Mouse (Mus musculus): ENCODE measurements around the gene Jhy. TPM values are rescaled to one million over a fixed set of nuclear protein-coding genes. Genes with fewer than 3 reads are reported as not detected.

Jhy gene
- polyA plus RNA-seq (2012; rRNA removed) (0.04 and 0.06 TPM in 2 replicates), polyA plus RNA-seq (2014; fragmentation: Nextera tagmentation; extraction: Ambion mirVana) (0.08 TPM in 1 of 2 replicates, not detected in the other)

DNA sequence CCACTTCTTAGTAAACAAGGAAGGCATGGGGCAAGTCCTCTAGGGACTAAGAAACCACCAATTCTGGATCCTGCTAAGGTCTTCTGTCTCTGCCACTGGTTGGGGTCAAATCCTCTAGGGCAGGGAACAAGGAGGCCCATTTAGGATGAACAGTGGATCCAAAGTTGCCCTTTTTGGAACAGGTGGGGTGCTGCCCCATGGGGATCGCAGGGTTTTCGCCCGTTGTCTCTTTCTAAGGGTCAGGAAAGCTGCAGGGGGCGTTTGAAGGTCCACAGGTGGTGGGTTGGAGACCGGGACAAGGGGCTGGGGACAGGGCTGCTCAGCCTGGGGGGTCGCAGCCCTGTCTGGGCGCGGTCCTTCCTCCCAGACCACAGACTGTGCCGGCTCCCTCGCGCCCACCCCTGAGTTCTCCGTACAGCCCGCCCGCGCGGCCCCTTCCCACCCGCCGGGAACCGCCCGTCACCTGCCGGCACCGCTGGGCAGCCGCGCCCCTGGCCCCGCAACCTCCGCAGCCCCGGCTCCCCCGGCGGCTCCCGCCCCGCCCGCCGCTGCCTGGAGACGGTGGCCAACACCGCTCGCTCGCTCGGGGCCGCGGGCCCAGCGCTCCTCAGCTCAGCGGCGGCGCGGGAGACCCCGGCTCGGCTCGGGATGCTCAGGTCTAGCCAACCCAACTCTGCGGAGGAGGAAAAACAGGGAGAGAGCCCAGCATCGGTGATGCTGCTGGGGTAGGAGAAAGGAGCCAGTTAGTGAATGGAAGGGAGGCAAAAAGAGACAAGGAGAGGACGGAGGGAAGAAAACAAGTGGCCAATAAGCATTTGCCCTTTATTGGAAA lies at the start of gene Jhy:
Gene Jhy, minus strand, starts transcription at position 533 of the 832 bp plus-strand sequence.
- no peak for DNase-seq (ENCODE audit: low spot score)
- Histone ChIP-seq H3K36me3 (ENCODE audit: control insufficient read depth, insufficient read depth, low read length) (no peaks in the 10 kb centered on the region), H3K27ac (replicated peaks; ENCODE audit: low read depth, low read length) (no peak within 1 kb of the TSS), H3K4me3 (replicated peaks; ENCODE audit: low read length) (peak within 1 kb of the TSS; percentile 37), H3K4me1 (ENCODE audit: control insufficient read depth, insufficient read depth, low read length) (no peaks in the 10 kb centered on the region), H3K4me2 (replicated peaks; ENCODE audit: low read depth, low read length, severe bottlenecking) (peak within 1 kb of the TSS; percentile 90), H3K27me3 (ENCODE audit: control insufficient read depth, insufficient read depth, low read length) (peaks cover 24% of the 10 kb centered on the region), H3K9me3 (ENCODE audit: control insufficient read depth, low read length) (no peaks in the 10 kb centered on the region), H3K9ac (ENCODE audit: low read depth, low read length, severe bottlenecking) (peak within 1 kb of the TSS; percentile 38)
- no peak for TF ChIP-seq POLR2A (IDR thresholded peaks at IDR 0.05; ENCODE audit: borderline replicate concordance, extremely low read depth, insufficient read depth, insufficient read length)
- ATAC-seq (ENCODE audit: low FRiP score, low read depth): peak; percentile 34; the same call in 1 of the 2 replicates
- 3% methylated on average over 46 of the region's 51 CpGs for WGBS

DNA sequence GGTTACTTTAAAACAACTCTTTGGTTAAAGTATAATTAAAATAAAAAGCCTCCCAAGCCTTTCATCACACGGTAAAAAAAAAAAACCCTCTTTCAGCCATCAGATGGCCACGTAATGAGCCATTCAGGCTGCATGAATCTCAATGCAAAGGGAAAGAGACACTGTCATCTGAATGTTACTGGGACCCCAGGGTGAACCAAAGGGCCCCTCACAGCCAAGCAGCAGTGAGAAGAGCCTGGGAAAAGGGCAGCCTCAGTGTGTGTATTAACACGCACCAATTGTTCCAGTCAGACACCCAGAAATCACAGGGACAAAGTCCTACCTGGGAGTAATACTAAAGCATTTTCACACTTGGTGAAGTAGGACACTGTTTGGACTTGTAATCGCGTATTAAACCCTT lies 48.5 kb upstream of the Jhy start:
- Histone ChIP-seq H3K9ac (ENCODE audit: low read depth, low read length, severe bottlenecking) (no peak overlapping the region), H3K9me3 (ENCODE audit: control insufficient read depth, low read length) (no peaks in the 10 kb centered on the region), H3K4me1 (ENCODE audit: control insufficient read depth, insufficient read depth, low read length) (no peaks in the 10 kb centered on the region), H3K27ac (replicated peaks; ENCODE audit: low read depth, low read length) (no peak overlapping the region), H3K4me3 (replicated peaks; ENCODE audit: low read length) (no peak overlapping the region), H3K4me2 (replicated peaks; ENCODE audit: low read depth, low read length, severe bottlenecking) (no peak overlapping the region), H3K27me3 (ENCODE audit: control insufficient read depth, insufficient read depth, low read length) (no peaks in the 10 kb centered on the region), H3K36me3 (ENCODE audit: control insufficient read depth, insufficient read depth, low read length) (no peaks in the 10 kb centered on the region)
- TF ChIP-seq POLR2A (IDR thresholded peaks at IDR 0.05; ENCODE audit: borderline replicate concordance, extremely low read depth, insufficient read depth, insufficient read length): no peak
- ATAC-seq (ENCODE audit: low FRiP score, low read depth) (no peak), DNase-seq (ENCODE audit: low spot score) (no peak)
- WGBS: 88% methylated on average over 5 of the region's 5 CpGs

DNA sequence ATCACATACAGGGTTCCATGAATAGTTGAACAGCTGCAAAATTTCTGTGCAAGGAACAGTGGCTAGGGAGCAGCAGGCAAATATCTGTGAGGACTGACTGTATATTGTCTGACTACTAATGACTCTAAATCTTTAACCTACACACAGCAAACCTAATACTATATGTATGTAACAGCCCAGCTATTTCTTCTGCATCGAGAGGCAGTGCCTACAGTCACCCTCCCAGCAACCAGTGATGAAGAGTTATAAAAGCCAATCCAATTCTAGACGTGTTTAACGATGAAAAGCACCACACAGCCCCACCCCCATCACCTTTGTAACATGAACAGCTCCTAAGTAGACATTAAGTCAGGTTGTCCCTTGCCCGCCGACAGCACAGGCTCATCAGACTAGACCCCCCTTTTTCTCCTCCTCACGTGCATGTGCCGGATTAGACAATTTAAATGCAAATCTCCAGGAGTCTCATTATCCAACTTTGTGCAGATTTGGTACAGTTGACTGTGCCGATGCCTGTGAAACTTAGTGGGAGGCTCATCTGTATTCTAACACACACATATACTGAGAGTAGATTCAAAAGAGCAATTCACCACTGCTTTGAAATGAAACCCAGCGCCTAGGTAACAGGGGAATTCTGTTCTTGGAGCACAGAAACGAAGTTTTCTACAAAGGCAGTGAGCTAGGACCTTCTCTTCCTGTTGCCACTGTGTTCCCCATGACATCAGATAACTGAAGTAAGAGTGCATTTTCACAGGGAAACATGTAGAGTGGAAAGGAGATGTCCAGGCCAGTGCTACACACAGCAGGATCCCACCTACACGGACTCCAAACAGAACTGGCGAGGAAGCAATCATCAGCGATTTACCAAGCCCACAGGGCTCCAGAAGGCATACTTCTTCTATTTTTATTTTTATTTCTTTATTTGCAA lies 47.9 kb upstream of the Jhy start:
- Histone ChIP-seq H3K4me2 (replicated peaks; ENCODE audit: low read depth, low read length, severe bottlenecking) (no peak overlapping the region), H3K27me3 (ENCODE audit: control insufficient read depth, insufficient read depth, low read length) (no peaks in the 10 kb centered on the region), H3K4me1 (ENCODE audit: control insufficient read depth, insufficient read depth, low read length) (no peaks in the 10 kb centered on the region), H3K27ac (replicated peaks; ENCODE audit: low read depth, low read length) (no peak overlapping the region), H3K4me3 (replicated peaks; ENCODE audit: low read length) (no peak overlapping the region), H3K36me3 (ENCODE audit: control insufficient read depth, insufficient read depth, low read length) (no peaks in the 10 kb centered on the region), H3K9ac (ENCODE audit: low read depth, low read length, severe bottlenecking) (no peak overlapping the region), H3K9me3 (ENCODE audit: control insufficient read depth, low read length) (no peaks in the 10 kb centered on the region)
- ATAC-seq (ENCODE audit: low FRiP score, low read depth): no peak
- no peak for TF ChIP-seq POLR2A (IDR thresholded peaks at IDR 0.05; ENCODE audit: borderline replicate concordance, extremely low read depth, insufficient read depth, insufficient read length)
- DNase-seq (ENCODE audit: low spot score): no peak
- WGBS: 64% methylated on average over 13 of the region's 13 CpGs

DNA sequence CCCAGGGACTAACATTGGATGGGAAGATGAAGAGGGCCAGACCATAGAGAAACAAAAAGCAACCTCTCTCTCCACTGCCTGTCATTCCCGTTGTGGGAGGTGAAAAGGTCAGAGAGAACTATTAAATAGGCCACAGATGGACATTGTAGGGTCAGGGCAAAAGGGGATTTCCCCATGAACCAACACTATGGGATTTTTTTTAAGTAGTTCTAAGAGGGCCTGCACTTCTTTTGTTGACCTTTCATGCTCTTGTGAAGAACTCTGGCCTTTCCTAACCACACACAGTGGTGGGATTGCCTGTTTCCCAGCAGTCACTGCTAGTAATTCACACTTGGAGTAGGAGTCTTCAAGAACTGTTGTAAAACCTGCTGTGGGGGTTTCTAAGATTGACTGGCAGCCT lies 43.9 kb upstream of the Jhy start:
- DNase-seq (ENCODE audit: low spot score) (no peak), ATAC-seq (ENCODE audit: low FRiP score, low read depth) (no peak)
- H3K27ac ChIP-seq (replicated peaks; ENCODE audit: low read depth, low read length): no peak overlapping the region
- H3K27me3 ChIP-seq (ENCODE audit: control insufficient read depth, insufficient read depth, low read length): no peaks in the 10 kb centered on the region
- no peak overlapping the region for H3K4me2 ChIP-seq (replicated peaks; ENCODE audit: low read depth, low read length, severe bottlenecking)
- no peak for TF ChIP-seq POLR2A (IDR thresholded peaks at IDR 0.05; ENCODE audit: borderline replicate concordance, extremely low read depth, insufficient read depth, insufficient read length)
- H3K4me1 ChIP-seq (ENCODE audit: control insufficient read depth, insufficient read depth, low read length): no peaks in the 10 kb centered on the region
- 15% methylated on average over 1 of the region's 1 CpGs for WGBS
- no peak overlapping the region for H3K9ac ChIP-seq (ENCODE audit: low read depth, low read length, severe bottlenecking)
- no peak overlapping the region for H3K4me3 ChIP-seq (replicated peaks; ENCODE audit: low read length)
- H3K36me3 ChIP-seq (ENCODE audit: control insufficient read depth, insufficient read depth, low read length): no peaks in the 10 kb centered on the region
- no peaks in the 10 kb centered on the region for H3K9me3 ChIP-seq (ENCODE audit: control insufficient read depth, low read length)

DNA sequence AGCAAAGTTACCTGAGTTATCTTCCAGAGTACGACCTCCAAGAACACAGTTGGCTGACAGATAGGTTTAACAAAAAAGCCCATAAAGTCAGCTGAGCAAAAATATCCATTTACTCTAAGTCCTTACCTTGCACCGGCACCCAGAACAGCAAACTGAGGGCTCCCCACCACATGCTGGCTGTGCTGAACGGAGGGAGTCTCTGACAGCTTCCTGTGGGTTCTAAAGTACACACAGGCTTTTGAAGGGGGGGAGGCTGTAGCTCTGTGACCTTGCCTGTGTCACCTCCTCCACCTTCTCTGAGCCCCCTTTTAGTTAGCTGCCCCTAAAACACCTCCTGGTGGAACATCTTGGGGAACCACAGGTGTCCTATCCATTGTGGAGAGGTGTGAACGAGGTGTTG lies 40.5 kb upstream of the Jhy start, which contains the start of gene Crtam:
Gene Crtam, minus strand, starts transcription at position 214 of the 400 bp plus-strand sequence.
- no peak for TF ChIP-seq POLR2A (IDR thresholded peaks at IDR 0.05; ENCODE audit: borderline replicate concordance, extremely low read depth, insufficient read depth, insufficient read length)
- no peak for DNase-seq (ENCODE audit: low spot score)
- Histone ChIP-seq H3K4me3 (replicated peaks; ENCODE audit: low read length) (no peak within 1 kb of the TSS), H3K9me3 (ENCODE audit: control insufficient read depth, low read length) (no peaks in the 10 kb centered on the region), H3K27me3 (ENCODE audit: control insufficient read depth, insufficient read depth, low read length) (no peaks in the 10 kb centered on the region), H3K27ac (replicated peaks; ENCODE audit: low read depth, low read length) (no peak within 1 kb of the TSS), H3K4me2 (replicated peaks; ENCODE audit: low read depth, low read length, severe bottlenecking) (no peak within 1 kb of the TSS), H3K36me3 (ENCODE audit: control insufficient read depth, insufficient read depth, low read length) (no peaks in the 10 kb centered on the region), H3K4me1 (ENCODE audit: control insufficient read depth, insufficient read depth, low read length) (no peaks in the 10 kb centered on the region), H3K9ac (ENCODE audit: low read depth, low read length, severe bottlenecking) (no peak within 1 kb of the TSS)
- WGBS: 44% methylated on average over 4 of the region's 4 CpGs
- ATAC-seq (ENCODE audit: low FRiP score, low read depth): no peak
